Mouse (Mus musculus) G1E (cell line): ENCODE results near the gene Ptprj. TPM values are rescaled to one million over a fixed set of nuclear protein-coding genes. Genes with fewer than 3 reads are reported as not detected.
"Not testable (repeated sequence)": the region's sequence is repeated elsewhere in the genome, so short reads cannot be mapped to it uniquely, and the experiment has no call there.

Experiments used
- ATAC-seq: 2 replicates; pipeline ENCODE4 v1.8.0; 2016; ENCODE audit warnings: mild to moderate bottlenecking; ENCODE audit not compliant: insufficient number of reproducible peaks, poor library complexity, low FRiP score, severe bottlenecking; ENCODE audit errors: extremely low read depth
- DNase-seq: peaks from one replicate; pipeline ENCODE4 v3.0.0; 2012; ENCODE audit warnings: low spot score
- H3K27me3 ChIP-seq: 2 replicates; pipeline ENCODE4 v1.6.1; 2012; ENCODE audit warnings: mild to moderate bottlenecking, low read length, inconsistent platforms; ENCODE audit not compliant: insufficient read depth
- H3K36me3 ChIP-seq: replicated peaks from 2 replicates; pipeline ENCODE3; 2012; ENCODE audit warnings: mild to moderate bottlenecking, inconsistent platforms
- H3K4me1 ChIP-seq: 2 replicates; pipeline ENCODE4 v1.6.1; 2012; ENCODE audit warnings: low read depth, low read length, inconsistent platforms, mixed read lengths; ENCODE audit not compliant: insufficient read depth
- H3K4me3 ChIP-seq: 2 replicates; pipeline ENCODE4 v1.5.1; 2012; ENCODE audit warnings: low read depth, mild to moderate bottlenecking, inconsistent platforms, low read length, moderate library complexity, mixed read lengths
- H3K9me3 ChIP-seq: replicated peaks from 2 replicates; pipeline ENCODE4 v1.6.1; 2012; ENCODE audit warnings: inconsistent platforms
- CTCF ChIP-seq: IDR thresholded peaks from 2 replicates; pipeline ENCODE4 v1.5.1; 2012; ENCODE audit warnings: low read depth, low read length, inconsistent platforms, mixed read lengths
- GATA1 ChIP-seq: IDR thresholded peaks from 2 replicates; pipeline ENCODE4 v1.6.1; 2012; ENCODE audit warnings: borderline replicate concordance, low read length, inconsistent platforms, mixed read lengths
- GATA2 ChIP-seq: IDR thresholded peaks from 2 replicates; pipeline ENCODE4 v1.6.1; 2012; ENCODE audit warnings: low read depth, low read length, inconsistent platforms, borderline replicate concordance
- POLR2AphosphoS5 ChIP-seq: IDR thresholded peaks from 2 replicates; pipeline ENCODE4 v1.6.1; 2012; ENCODE audit warnings: low read depth, low read length, inconsistent platforms; ENCODE audit not compliant: insufficient replicate concordance
- TAL1 ChIP-seq: conservative IDR thresholded peaks from 2 replicates; pipeline ENCODE4 v1.6.1; 2012; ENCODE audit warnings: low read depth, low read length, inconsistent platforms, mixed read lengths
- polyA plus RNA-seq: library from polyadenylated mRNA; stranded (reverse); fragments of >175 nt; gene quantifications from 2 replicates; pipeline ENCODE4 v1.2.3, GENCODE M21; 2012
- total RNA-seq, 2 experiments: library from RNA; stranded (forward) in 1 of 2; stranded (reverse) in 1 of 2; fragments of 200-1000 nt in 1 of 2; fragments of >200 nt in 1 of 2; fragmentation: Nextera tagmentation in 1 of 2; gene quantifications; 2 replicates each; pipeline ENCODE4 v1.2.3; 2014 to 2017

Ptprj gene
- total and polyA plus RNA-seq, 3 experiments, result 0.02 to 0.44 TPM; not detected in 1

DNA sequence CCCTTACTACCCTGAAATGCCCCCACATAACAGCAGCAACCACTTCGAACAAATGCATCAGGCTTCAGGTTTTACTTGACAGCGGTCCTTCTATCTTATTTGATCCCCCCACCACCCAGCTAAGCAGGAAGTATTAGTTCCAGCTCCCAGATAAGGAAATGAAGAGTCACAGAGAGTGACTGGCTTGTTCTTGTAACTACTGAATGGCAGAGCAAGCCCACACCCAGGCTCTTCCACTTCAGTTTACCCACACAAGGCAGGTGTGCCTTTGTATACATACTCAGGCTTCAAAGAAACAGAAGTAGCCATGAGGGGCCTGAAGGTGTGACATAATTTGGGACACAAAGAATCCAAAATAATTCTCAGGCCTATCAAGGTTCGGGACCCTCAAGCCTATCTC is 5.3 kb downstream of the Ptprj start:
- Histone ChIP-seq H3K4me1 (no peaks in the 10 kb centered on the region), H3K36me3 (no peaks in the 10 kb centered on the region), H3K27me3 (peaks cover 8% of the 10 kb centered on the region; the same call in 1 of the 2 replicates), H3K9me3 (peaks cover 4% of the 10 kb centered on the region), H3K4me3 (no peak overlapping the region)
- TF ChIP-seq CTCF (no peak), GATA1 (no peak), GATA2 (no peak), TAL1 (no peak), POLR2AphosphoS5 (no peak)
- DNase-seq, result no peak
- no peak for ATAC-seq

DNA sequence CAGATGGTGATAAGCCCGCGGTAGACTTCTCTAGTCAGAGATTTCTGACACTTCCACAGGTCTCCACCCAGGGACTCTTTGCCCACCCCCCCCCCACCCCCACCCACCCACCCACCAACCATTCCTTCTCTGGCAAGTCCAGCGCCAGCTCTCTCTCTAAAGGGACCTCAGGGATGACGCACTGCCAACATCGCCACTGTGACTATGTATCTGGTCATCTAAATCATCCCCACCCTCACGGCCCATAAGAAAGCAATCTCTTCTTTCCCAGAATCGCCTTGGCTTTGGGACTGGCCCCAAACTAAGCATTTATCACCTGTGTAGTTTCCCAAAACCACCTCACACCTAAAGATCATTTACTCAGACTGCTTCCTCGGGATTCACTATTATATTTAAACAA is 5.9 kb downstream of the Ptprj start:
- Histone ChIP-seq H3K4me1 (no peaks in the 10 kb centered on the region), H3K9me3 (no peaks in the 10 kb centered on the region), H3K36me3 (no peaks in the 10 kb centered on the region), H3K4me3 (no peak overlapping the region), H3K27me3 (peaks cover 3% of the 10 kb centered on the region; the same call in 1 of the 2 replicates)
- DNase-seq, result no peak
- TF ChIP-seq TAL1 (no peak), POLR2AphosphoS5 (no peak), GATA1 (no peak), GATA2 (no peak), CTCF (no peak)
- no peak for ATAC-seq

DNA sequence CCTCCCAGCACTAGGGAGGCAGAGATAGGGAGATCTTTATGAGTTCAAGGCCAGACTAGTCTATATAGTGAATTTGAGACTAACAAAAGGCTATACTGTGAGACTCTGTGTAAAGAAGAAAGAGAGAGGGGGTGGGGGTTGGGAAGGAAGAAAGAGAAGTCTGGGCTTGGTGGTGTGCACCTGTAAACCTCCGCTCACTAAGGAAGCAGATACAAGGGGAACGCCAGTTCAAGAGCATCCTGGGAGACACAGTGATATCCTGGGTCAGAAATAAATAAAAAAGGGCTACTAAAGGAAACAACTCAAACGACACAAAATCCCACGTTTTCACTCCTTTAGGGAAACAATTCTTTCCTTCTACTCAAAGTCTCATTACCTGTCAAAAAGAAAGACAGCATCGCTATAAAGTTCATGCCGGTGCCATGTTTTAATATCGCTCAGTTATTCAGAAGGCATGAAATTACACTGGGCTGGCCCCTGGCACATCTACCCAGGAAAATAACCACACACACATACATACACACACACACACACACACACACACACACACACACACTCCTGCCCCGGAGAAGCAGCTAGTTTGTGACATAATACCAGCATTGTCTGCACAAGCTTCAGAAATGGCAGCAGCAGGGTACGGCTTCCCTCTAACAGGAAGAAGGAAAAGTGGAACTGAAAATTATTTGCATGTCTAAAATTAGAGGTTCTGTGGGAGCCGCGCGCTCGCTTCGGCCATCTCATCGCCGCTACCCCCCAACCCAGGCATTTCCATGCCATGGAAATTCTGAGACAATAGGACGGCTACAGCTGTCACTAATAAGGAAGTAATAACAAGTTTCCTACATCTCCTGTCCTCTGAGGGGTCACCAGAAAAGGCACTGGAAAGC is 6.6 kb downstream of the Ptprj start:
- Histone ChIP-seq H3K9me3 (no peaks in the 10 kb centered on the region), H3K4me1 (no peaks in the 10 kb centered on the region), H3K36me3 (no peaks in the 10 kb centered on the region), H3K4me3 (no peak overlapping the region), H3K27me3 (peaks cover under 1% of the 10 kb centered on the region; the same call in 1 of the 2 replicates)
- ATAC-seq (no peak), DNase-seq (no peak)
- TF ChIP-seq POLR2AphosphoS5 (no peak), GATA1 (no peak), TAL1 (no peak), GATA2 (no peak), CTCF (no peak)

DNA sequence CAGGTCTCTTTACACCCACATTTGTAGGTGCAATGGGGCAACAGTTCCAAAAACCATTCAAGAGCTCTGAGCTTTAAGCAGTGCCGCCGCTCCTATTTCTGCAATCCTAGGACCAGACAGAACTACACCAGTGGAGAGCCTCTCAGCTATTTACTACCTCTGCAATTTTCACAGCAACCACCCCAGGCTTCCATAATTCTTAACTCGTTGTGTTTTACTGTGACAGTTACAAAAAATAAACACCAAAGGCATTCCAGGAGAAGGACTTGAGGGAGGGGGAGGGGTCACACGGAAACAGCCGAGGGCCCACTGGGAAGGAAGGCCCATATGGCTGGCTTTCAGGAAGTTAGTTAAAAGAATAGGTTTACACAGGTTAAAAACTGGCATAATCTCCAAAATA is 8.3 kb downstream of the Ptprj start:
- Histone ChIP-seq H3K4me1 (no peaks in the 10 kb centered on the region), H3K36me3 (no peaks in the 10 kb centered on the region), H3K27me3 (peaks cover 2% of the 10 kb centered on the region; the same call in 1 of the 2 replicates), H3K4me3 (no peak overlapping the region), H3K9me3 (no peaks in the 10 kb centered on the region)
- ATAC-seq, result no peak
- TF ChIP-seq GATA2 (no peak), CTCF (no peak), GATA1 (no peak), POLR2AphosphoS5 (no peak), TAL1 (no peak)
- DNase-seq, result no peak

DNA sequence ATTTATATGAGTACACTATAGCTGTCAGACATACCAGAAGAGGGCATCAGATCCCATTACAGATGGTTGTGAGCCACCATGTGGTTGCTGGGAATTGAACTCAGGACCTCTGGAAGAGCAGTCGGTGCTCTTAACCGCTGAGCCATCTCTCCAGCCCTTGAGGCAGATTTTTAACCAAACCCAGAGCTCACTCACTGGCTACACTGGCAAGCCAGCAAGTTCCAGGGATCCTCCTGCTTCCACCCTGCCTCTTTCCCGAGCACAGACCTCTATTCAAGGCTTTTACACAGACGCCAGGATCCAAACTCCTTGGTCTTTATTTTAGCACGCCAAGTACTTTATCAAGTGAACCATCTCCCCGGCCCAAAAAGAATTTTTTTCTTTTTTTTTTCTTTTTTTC is 9.0 kb downstream of the Ptprj start:
- not testable (repeated sequence) for ATAC-seq, H3K27me3 ChIP-seq, H3K4me3 ChIP-seq, DNase-seq, H3K9me3 ChIP-seq, H3K4me1 ChIP-seq, H3K36me3 ChIP-seq

DNA sequence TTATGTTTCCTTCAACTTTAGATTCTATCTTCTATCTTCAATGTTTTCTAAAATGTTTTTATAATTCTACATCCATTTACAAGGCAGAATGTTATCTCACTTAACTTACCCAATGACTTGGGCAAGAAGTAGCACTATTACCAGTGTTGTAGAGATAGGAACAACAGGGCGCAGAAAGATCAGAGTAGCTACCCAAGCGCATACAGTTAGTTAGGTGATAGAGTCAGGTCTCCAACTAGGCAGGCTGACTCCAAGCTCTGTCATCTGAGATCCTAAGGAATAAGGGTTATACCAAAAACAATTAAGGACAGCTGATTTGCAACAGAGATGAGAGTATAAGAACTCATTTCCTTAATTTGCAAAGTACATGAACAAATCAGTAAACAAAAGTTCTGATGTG is 9.6 kb downstream of the Ptprj start:
- no peaks in the 10 kb centered on the region for H3K36me3 ChIP-seq
- H3K4me3 ChIP-seq, result no peak overlapping the region
- DNase-seq (no peak), ATAC-seq (no peak)
- H3K4me1 ChIP-seq, result peaks cover 4% of the 10 kb centered on the region
- no peak for TF ChIP-seq POLR2AphosphoS5
- TF ChIP-seq GATA1, result no peak
- TF ChIP-seq GATA2, result no peak
- TF ChIP-seq TAL1, result no peak
- TF ChIP-seq CTCF, result no peak
- H3K27me3 ChIP-seq, result peaks cover 2% of the 10 kb centered on the region; the same call in 1 of the 2 replicates
- no peaks in the 10 kb centered on the region for H3K9me3 ChIP-seq
